Mouse (Mus musculus) B cell, adult 2 months (primary cell): ENCODE data around the gene 4933427D14Rik.
A peak's percentile ranks its signal among the peaks of the same experiment; 100 is the strongest.

ENCODE experiments used
- DNase-seq, 2 experiments: peaks; one replicate each; pipeline ENCODE4 v3.0.0; 2022

The 4933427D14Rik gene

GRCm38 (mm10) chr11:72207204-72207833 is at the start of gene 4933427D14Rik, which contains the start of gene Txndc17:
TSS of gene 4933427D14Rik (minus strand) at chr11:72207459.
TSS of gene Txndc17 (plus strand) at chr11:72207547.
- peak; percentile 82 to 83 for DNase-seq

GRCm38 (mm10) chr11:72256441-72256840 is 49.2 kb upstream of the 4933427D14Rik start:
- DNase-seq = no peak

GRCm38 (mm10) chr11:72255629-72256028 is 48.4 kb upstream of the 4933427D14Rik start:
- DNase-seq = no peak

GRCm38 (mm10) chr11:72245196-72245753 is 38.0 kb upstream of the 4933427D14Rik start:
- no peak for DNase-seq

GRCm38 (mm10) chr11:72240062-72240860 is 33.0 kb upstream of the 4933427D14Rik start:
- DNase-seq = no peak

GRCm38 (mm10) chr11:72234013-72234412 is 26.8 kb upstream of the 4933427D14Rik start:
- DNase-seq = no peak

GRCm38 (mm10) chr11:72232991-72233390 is 25.7 kb upstream of the 4933427D14Rik start:
- no peak for DNase-seq

- no peak for DNase-seq
Measured at GRCm38 (mm10) chr11:72232068-72232467, 24.8 kb upstream of the 4933427D14Rik start.

GRCm38 (mm10) chr11:72228513-72228912 is 21.3 kb upstream of the 4933427D14Rik start:
- no peak for DNase-seq

GRCm38 (mm10) chr11:72226901-72227300 is 19.6 kb upstream of the 4933427D14Rik start:
- DNase-seq = no peak

- no peak for DNase-seq
Measured at GRCm38 (mm10) chr11:72226020-72226791, 18.9 kb upstream of the 4933427D14Rik start.

GRCm38 (mm10) chr11:72224865-72225264 is 17.6 kb upstream of the 4933427D14Rik start:
- peak; percentile 77 for DNase-seq

- DNase-seq = no peak
Measured at GRCm38 (mm10) chr11:72223414-72223813, 16.2 kb upstream of the 4933427D14Rik start.

- DNase-seq = peak; percentile 86 to 87
Measured at GRCm38 (mm10) chr11:72221278-72221677, 14.0 kb upstream of the 4933427D14Rik start.

- DNase-seq = no peak
Measured at GRCm38 (mm10) chr11:72217116-72217515, 9.9 kb upstream of the 4933427D14Rik start.

- DNase-seq = peak; percentile 83 to 88
Measured at GRCm38 (mm10) chr11:72215410-72215797, 8.1 kb upstream of the 4933427D14Rik start, which contains the start of gene Med31. TSS of gene Med31 (minus strand) at chr11:72215592.

GRCm38 (mm10) chr11:72214591-72215409 is 7.5 kb upstream of the 4933427D14Rik start:
- DNase-seq = peak; percentile 94 to 95

- no peak for DNase-seq
Measured at GRCm38 (mm10) chr11:72207834-72208377, 647 bp upstream of the 4933427D14Rik start.

GRCm38 (mm10) chr11:72206341-72207203 is 687 bp downstream of the 4933427D14Rik start, which contains the start of gene Gm43951:
TSS of gene Gm43951 (minus strand) at chr11:72206840.
- DNase-seq = peak in 1 of 2 experiments; percentile 11

GRCm38 (mm10) chr11:72205256-72205655 is 2.0 kb downstream of the 4933427D14Rik start:
- no peak for DNase-seq
